Mouse (Mus musculus): Measurements from ENCODE around the gene Tusc2.

DNA sequence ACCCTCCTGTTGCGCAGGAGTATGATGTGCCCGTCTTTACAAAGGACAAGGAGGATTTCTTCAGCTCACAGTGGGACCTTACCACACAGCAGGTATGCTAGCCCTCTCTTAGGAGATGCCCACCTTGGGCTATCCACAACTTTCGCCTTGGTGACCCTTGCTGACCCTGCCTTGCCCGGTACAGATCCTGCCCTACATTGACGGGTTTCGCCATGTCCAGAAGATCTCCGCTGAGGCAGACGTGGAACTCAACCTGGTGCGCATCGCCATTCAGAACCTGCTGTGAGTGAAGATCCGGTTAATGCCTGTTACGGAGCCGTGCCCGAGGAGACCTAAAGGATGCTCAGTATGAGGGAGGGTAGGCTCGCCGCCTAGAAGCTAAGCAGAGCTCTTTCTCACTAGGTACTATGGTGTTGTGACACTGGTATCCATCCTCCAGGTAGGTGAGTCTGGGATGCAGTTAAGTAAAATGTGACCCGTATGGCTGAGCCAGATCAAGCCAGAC is 18.8 kb upstream of the Tusc2 start:
- no peak for TF ChIP-seq CTCF (conservative IDR thresholded peaks at IDR 0.05; ENCODE audit: low read length)
- TF ChIP-seq POU5F1 (IDR thresholded peaks at IDR 0.05; ENCODE audit: borderline replicate concordance, low read length), result no peak

All from E14TG2a.4 (cell line).